Mouse (Mus musculus) yolk sac, embryonic 10.5 days (tissue): ENCODE results near the gene Impdh1.
A peak's percentile ranks its signal among the peaks of the same experiment; 100 is the strongest.
"Not testable (repeated sequence)": the region's sequence is repeated elsewhere in the genome, so short reads cannot be mapped to it uniquely, and the experiment has no call there.

Source experiments
- DNase-seq: peaks from one replicate; pipeline ENCODE4 v3.0.0-alpha.2; 2017; ENCODE audit warnings: low spot score

Gene Impdh1

DNA sequence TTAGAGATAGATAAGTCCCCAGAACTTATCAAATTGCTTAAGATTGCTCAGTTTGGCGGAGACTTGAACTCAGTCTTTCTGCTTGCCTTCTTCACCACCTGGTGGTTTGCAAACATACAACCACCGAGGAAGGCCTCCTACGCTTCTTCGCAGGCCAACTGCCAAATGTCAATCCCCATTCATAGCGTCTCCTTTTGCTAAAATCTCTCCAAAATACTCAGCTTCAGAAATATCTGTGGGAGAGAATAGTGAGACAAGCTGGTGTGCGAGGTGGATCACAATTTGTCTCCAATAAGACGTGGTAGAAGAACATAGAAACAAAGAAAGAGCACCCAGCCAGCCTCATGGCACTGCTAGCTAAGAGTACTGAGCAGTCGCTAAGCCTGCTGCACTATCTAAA lies 36.3 kb downstream of the Impdh1 start:
- no peak for DNase-seq

DNA sequence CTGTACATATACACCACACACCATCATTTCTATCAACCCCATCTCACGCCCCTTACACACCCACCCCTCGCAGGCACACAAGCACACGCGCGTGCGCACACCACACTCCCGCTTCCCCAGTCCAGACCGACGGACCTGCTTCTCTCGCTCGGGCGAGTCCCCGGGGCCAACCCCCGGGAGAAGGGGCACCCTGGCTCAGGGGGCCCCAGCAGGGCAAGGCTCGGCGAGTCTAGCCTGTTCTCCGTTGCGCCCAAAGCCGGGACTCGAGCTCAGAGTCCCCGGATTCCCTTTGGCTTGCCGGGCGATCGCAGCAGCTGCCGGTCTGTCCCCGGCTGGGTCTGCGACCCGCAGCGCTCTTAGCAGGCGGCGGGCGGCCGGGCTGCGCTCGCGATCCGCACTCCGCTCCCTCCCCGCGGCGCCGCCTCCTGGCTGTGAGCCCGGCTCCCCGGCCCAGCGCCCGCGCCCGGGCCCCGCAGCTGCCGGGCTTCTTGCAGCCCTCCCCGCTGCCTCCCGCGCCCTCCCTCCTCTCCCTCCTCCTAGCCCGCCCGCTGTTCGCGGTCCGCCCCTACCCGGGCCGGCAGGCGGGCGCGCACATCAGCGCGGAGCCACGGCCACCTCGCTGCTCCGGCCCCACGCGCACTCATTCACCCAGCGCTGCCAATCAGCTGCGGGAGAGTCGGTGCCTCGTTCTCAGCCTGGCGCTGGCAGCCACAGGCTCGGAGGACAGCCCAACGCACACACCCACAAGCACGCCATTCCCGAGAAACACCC lies 37.1 kb downstream of the Impdh1 start, which contains the start of gene Prrt4:
Gene Prrt4 (minus strand): TSS at position 697 of the 771 bp plus-strand sequence.
- DNase-seq = no peak

- no peak for DNase-seq
Measured at GRCm38 (mm10) chr6:29177901-29178879, 38.0 kb downstream of the Impdh1 start.

DNA sequence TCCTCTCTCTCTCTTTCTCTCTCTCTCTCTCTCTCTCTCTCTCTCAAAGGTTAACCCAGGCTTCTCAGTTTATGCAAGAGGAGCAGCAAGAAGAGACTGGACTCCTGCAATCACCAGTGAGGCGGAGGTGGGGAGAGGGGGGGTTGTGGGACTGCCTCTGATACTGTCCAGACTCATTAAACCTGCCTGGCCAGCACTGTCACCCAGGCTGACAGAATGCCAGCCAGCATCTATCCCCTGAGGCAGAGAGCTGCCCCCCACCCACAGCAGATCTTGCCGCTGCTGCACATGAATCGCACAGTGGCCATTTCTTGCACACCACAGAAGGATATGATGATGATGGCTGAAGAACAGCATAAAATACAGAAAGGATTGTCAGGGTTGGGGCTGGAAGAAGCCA lies 41.1 kb downstream of the Impdh1 start:
- no peak for DNase-seq

GRCm38 (mm10) chr6:29174368-29174767 lies 41.8 kb downstream of the Impdh1 start:
- no peak for DNase-seq

DNA sequence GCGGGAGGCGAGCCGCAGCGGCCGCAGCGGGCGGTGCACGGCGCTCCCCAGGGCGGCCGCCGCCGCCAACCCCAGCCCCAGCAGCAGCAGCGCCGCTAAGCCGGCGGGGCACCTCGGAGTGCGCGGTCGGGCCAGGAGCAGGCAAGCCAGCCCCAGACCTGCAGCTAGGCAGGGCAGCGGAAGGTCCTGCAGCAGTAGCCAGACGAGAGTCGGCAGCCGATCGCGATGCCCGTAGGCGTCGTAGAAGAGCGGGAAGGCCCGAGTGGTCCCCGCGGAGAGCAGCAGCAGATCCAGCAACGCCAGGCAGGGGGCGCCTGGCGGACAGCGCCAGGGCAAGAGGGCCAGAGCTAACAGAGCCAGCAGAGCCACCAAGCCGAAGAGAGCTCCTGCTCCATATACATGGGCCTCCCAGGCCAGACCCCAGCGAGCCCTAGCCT lies 45.2 kb downstream of the Impdh1 start:
- DNase-seq = peak; percentile 79

DNA sequence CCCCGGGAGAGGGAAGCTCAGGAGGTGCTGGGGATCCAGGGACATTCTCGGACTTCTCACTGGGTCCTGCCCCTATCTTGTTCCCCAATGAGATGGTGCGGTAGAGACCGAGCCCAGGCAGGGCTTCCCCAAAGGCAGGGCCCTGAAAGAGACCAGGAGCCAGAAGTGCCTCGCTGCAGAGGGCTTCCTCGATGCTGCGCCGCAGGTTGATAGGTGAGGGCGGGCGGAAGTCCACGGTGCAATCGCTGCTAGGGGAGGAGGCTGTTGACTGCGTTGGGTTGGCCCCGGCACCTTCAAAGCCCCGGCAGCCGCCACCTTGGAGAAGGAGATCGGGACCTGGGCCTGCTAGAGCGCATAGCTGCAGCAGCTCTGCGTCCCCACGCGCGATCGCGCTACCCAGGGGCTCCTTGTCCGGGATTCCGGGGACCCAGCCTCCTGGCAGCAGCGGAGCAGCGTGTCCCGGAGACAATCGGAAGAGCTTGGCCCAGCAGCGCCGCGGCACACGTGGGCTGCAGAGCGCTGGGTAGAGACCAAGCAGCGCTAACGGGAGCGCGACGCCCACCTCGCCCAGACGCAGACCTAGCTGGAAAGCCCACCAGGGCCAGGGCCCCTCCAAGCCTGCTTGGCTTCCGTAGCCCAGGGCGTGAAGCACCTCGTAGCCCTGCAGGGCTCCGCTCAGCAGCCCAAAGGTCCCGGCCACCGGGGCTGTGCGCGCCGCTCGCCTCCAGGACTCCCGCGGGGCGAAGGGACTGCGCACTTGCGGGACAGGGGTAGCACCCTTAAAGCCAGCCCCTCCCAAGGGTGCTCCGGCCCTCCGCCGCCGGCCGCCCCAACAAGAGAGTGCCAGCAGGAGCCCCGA lies 45.9 kb downstream of the Impdh1 start:
- DNase-seq = peak; percentile 32

DNA sequence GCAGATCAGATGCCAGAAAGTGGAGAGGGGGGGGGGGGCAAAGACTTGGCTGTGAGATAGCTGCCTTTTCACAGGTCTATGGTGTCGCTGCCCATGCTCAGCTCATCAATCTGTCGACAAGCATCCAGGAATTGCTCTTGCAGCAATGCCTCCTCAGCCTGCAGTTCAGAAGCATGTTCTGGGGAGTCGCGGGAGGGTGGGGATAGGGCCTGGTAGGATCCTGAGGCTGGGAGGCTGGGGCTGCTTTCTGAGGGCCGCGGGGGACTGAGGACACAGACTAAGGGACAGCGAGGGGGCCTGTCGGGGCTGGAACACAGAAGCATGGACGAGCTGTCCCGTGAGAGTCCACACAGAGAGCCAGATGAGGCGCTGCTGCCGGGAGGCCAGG lies 46.5 kb downstream of the Impdh1 start:
- no peak for DNase-seq

DNA sequence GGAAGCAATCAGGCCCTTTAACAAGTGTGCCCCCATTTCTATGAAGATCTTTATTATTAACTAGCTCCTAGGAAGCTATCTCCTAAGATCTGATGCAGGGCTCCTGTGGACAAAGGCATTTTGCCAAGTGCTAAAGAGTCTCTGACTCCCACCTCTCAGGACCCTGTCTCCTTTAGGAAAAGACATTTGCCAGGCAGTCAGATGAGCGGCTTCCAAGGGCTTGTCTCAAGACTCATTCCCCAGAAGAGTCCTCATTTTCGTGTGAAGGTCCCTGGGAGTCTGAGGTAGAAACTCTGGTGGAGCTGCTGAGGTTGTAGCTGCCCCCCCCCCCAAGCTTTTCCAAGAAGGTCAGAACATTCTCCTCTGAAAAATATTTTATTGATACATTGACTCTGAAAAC lies 47.3 kb downstream of the Impdh1 start:
- no peak for DNase-seq

DNA sequence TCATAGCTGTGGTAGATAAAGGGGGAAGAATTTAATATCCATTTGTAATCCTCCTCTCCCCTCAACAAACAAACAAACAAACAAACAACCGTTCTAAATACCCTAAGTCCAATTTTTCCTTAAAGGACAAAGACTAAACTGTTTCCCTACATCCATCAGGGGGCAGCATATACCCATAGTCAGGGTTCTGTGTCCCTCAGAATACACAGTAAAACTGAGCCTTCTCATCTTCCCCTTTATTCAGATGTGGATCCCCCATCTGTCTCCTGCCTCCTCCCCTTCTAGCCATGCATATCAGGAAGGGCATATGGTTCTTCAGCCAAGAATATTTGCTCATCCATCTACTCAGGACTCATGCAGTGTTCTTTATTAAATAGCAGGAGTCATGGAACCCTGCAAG lies 50.0 kb downstream of the Impdh1 start:
- DNase-seq = no peak

- DNase-seq = peak; percentile 89
Measured at GRCm38 (mm10) chr6:29164314-29165244, 51.6 kb downstream of the Impdh1 start, which contains the start of gene Rbm28. Gene Rbm28 (minus strand): TSS chr6:29165006.

DNA sequence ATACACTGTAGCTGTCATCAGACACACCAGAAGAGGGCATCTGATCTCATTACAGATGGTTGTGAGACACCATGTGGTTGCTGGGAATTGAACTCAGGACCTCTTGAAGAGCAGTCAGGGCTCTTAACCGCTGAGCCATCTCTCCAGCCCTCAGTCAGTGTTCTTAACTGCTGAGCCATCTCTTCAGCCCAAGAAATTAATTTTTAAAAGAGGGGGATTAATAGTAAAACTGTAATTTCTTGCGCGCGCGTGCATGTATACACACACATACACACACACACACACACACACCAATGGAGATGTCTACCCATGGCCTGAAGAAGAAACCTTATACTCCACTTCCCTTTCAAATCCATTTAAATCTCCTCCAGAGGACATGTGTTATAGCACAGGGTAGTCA lies 54.9 kb downstream of the Impdh1 start:
- not testable (repeated sequence) for DNase-seq

DNA sequence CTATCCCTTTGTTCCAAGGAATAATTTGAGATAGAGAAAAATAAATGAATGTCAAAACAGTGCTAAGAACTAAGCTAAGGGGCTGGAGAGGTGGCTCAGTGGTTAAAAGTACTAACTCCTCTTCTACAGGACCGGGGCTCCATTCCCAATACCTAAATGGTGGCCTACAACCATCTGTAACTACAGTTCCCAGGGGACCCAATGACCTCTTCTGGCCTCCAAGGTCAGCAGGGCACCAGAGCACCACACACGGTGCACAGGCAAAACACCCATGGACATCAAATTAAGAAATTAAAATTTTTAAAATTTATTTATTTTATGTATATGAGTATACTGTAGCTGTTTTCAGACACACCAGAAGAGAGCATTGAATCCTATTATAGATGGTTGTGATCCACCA lies 55.4 kb downstream of the Impdh1 start:
- no peak for DNase-seq

DNA sequence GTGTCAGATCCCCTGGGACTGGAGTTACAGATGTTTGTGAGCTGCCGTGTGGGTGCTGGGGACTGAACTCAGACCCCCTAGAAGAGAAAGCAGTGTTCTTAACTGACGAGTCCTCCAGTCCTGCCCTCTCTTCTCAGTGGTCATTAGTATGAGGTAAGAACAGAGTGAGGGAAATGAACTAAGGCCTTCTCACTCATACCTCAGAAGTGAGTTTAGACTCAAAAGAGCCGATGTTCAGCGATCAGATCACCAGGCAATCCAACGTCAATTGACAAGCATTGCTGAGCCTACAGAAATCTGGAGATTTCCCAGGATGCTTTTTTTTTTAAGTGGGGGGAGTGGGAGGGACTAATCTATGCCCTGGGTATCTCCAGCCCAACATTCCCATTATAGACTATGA lies 59.8 kb downstream of the Impdh1 start:
- DNase-seq = no peak
